Mouse (Mus musculus) E14TG2a.4 (cell line): ENCODE results near the gene Mdm2.

ENCODE experiments used
- H3K27me3 ChIP-seq: 2 replicates; pipeline ENCODE4 v1.6.1; 2014; ENCODE audit warnings: low read length, control low read depth; ENCODE audit not compliant: insufficient read depth
- H3K36me3 ChIP-seq: 2 replicates; pipeline ENCODE4 v1.6.1; 2014; ENCODE audit warnings: low read length, control low read depth; ENCODE audit not compliant: insufficient read depth
- H3K4me1 ChIP-seq: replicated peaks from 2 replicates; pipeline ENCODE4 v1.6.1; 2014; ENCODE audit warnings: low read depth, low read length, control low read depth
- H3K4me3 ChIP-seq: replicated peaks from 2 replicates; pipeline ENCODE4 v1.5.1; 2014; ENCODE audit warnings: mild to moderate bottlenecking, low read length
- H3K9me3 ChIP-seq: 2 replicates; pipeline ENCODE4 v1.6.1; 2014; ENCODE audit warnings: low read length, control low read depth
- CTCF ChIP-seq: conservative IDR thresholded peaks from 2 replicates; pipeline ENCODE4 v1.5.1; 2014; ENCODE audit warnings: low read length
- NANOG ChIP-seq: IDR thresholded peaks from 2 replicates; pipeline ENCODE4 v1.6.1; 2014; ENCODE audit warnings: borderline replicate concordance, low read length, mixed read lengths
- POU5F1 ChIP-seq: IDR thresholded peaks from 2 replicates; pipeline ENCODE4 v1.6.1; 2014; ENCODE audit warnings: low read length, borderline replicate concordance

Mdm2 gene

GRCm38 (mm10) chr10:117755086-117755798 is 44.7 kb upstream of the Mdm2 start:
- peaks cover 6% of the 10 kb centered on the region for H3K4me1 ChIP-seq
- peaks cover 98% of the 10 kb centered on the region for H3K36me3 ChIP-seq
- H3K27me3 ChIP-seq: no peaks in the 10 kb centered on the region
- H3K9me3 ChIP-seq: peaks cover 12% of the 10 kb centered on the region
- H3K4me3 ChIP-seq: no peak overlapping the region
- no peak for TF ChIP-seq NANOG
- no peak for TF ChIP-seq POU5F1
- no peak for TF ChIP-seq CTCF

- H3K9me3 ChIP-seq: peaks cover 18% of the 10 kb centered on the region
- H3K27me3 ChIP-seq: no peaks in the 10 kb centered on the region
- peaks cover 6% of the 10 kb centered on the region for H3K4me1 ChIP-seq
- TF ChIP-seq NANOG (no peak), CTCF (no peak), POU5F1 (no peak)
- H3K36me3 ChIP-seq: peaks cover 98% of the 10 kb centered on the region
- no peak overlapping the region for H3K4me3 ChIP-seq
Observed at GRCm38 (mm10) chr10:117754609-117754940, 44.0 kb upstream of the Mdm2 start.

GRCm38 (mm10) chr10:117753711-117754608 is 43.4 kb upstream of the Mdm2 start:
- Histone ChIP-seq H3K27me3 (no peaks in the 10 kb centered on the region), H3K36me3 (peaks cover 98% of the 10 kb centered on the region), H3K9me3 (peaks cover 24% of the 10 kb centered on the region), H3K4me1 (peaks cover 6% of the 10 kb centered on the region), H3K4me3 (no peak overlapping the region)
- TF ChIP-seq NANOG (no peak), CTCF (no peak), POU5F1 (no peak)

- TF ChIP-seq POU5F1: no peak
- TF ChIP-seq CTCF: no peak
- TF ChIP-seq NANOG: no peak
- Histone ChIP-seq H3K27me3 (no peaks in the 10 kb centered on the region), H3K9me3 (peaks cover 33% of the 10 kb centered on the region), H3K36me3 (peaks cover 98% of the 10 kb centered on the region), H3K4me1 (peaks cover 6% of the 10 kb centered on the region), H3K4me3 (no peak overlapping the region)
Observed at GRCm38 (mm10) chr10:117752851-117753647, 42.5 kb upstream of the Mdm2 start.

GRCm38 (mm10) chr10:117752304-117752821 is 41.8 kb upstream of the Mdm2 start:
- no peak for TF ChIP-seq POU5F1
- TF ChIP-seq CTCF: no peak
- no peak for TF ChIP-seq NANOG
- Histone ChIP-seq H3K9me3 (peaks cover 33% of the 10 kb centered on the region), H3K27me3 (no peaks in the 10 kb centered on the region), H3K36me3 (peaks cover 92% of the 10 kb centered on the region), H3K4me3 (no peak overlapping the region), H3K4me1 (peaks cover 6% of the 10 kb centered on the region)

GRCm38 (mm10) chr10:117751744-117752143 is 41.2 kb upstream of the Mdm2 start:
- Histone ChIP-seq H3K4me1 (peaks cover 10% of the 10 kb centered on the region), H3K4me3 (no peak overlapping the region), H3K9me3 (peaks cover 33% of the 10 kb centered on the region), H3K27me3 (no peaks in the 10 kb centered on the region), H3K36me3 (peaks cover 86% of the 10 kb centered on the region)
- TF ChIP-seq NANOG: no peak
- no peak for TF ChIP-seq CTCF
- no peak for TF ChIP-seq POU5F1

GRCm38 (mm10) chr10:117751282-117751610 is 40.7 kb upstream of the Mdm2 start:
- TF ChIP-seq CTCF: no peak
- Histone ChIP-seq H3K4me1 (peaks cover 10% of the 10 kb centered on the region), H3K36me3 (peaks cover 81% of the 10 kb centered on the region), H3K9me3 (peaks cover 33% of the 10 kb centered on the region), H3K27me3 (no peaks in the 10 kb centered on the region), H3K4me3 (no peak overlapping the region)

- Histone ChIP-seq H3K9me3 (peaks cover 33% of the 10 kb centered on the region), H3K4me1 (peaks cover 7% of the 10 kb centered on the region), H3K4me3 (no peak overlapping the region), H3K27me3 (no peaks in the 10 kb centered on the region), H3K36me3 (peaks cover 75% of the 10 kb centered on the region)
- TF ChIP-seq POU5F1 (no peak), CTCF (no peak), NANOG (no peak)
Observed at GRCm38 (mm10) chr10:117750529-117751281, 40.1 kb upstream of the Mdm2 start.
